Mouse (Mus musculus) hindbrain, postnatal 0 days (tissue): ENCODE results near the gene Epha7. TPM values are rescaled to one million over a fixed set of nuclear protein-coding genes. Genes with fewer than 3 reads are reported as not detected.

Experiments used
- ATAC-seq: fragments of 200-750 bp; cut with Nextera tagmentation; 2 replicates; pipeline ENCODE4 v1.8.0; 2017; ENCODE audit warnings: mild to moderate bottlenecking, moderate TSS enrichment, moderate library complexity
- DNase-seq: peaks from one replicate; pipeline ENCODE4 v3.0.0-alpha.2; 2015; ENCODE audit warnings: low spot score
- H3K27ac ChIP-seq: fragments of 300-500 bp; sonication (generic); 2 replicates; pipeline ENCODE4 v1.5.1; 2014; ENCODE audit warnings: mild to moderate bottlenecking
- H3K27me3 ChIP-seq: fragments of 300-500 bp; sonication (generic); 2 replicates; pipeline ENCODE4 v1.6.1; 2014; ENCODE audit warnings: low read length, mixed read lengths; ENCODE audit not compliant: insufficient read depth
- H3K36me3 ChIP-seq: fragments of 300-500 bp; sonication (generic); 2 replicates; pipeline ENCODE4 v1.6.1; 2014; ENCODE audit warnings: low read length, mixed read lengths; ENCODE audit not compliant: insufficient read depth
- H3K4me1 ChIP-seq: fragments of 300-500 bp; sonication (generic); 2 replicates; pipeline ENCODE4 v1.6.1; 2014; ENCODE audit warnings: antibody characterized with exemption, low read length, mixed read lengths; ENCODE audit not compliant: insufficient read depth
- H3K4me2 ChIP-seq: fragments of 300-500 bp; sonication (generic); 2 replicates; pipeline ENCODE4 v1.6.1; 2014; ENCODE audit warnings: low read depth, mild to moderate bottlenecking, low read length, moderate library complexity, mixed read lengths
- H3K4me3 ChIP-seq: fragments of 300-500 bp; sonication (generic); 2 replicates; pipeline ENCODE4 v1.5.1; 2014; ENCODE audit warnings: low read length
- H3K9ac ChIP-seq: fragments of 300-500 bp; sonication (generic); replicated peaks from 2 replicates; pipeline ENCODE4 v1.6.1; 2014; ENCODE audit warnings: mild to moderate bottlenecking, low read length, moderate library complexity, mixed read lengths
- H3K9me3 ChIP-seq: fragments of 300-500 bp; sonication (generic); 2 replicates; pipeline ENCODE4 v1.6.1; 2016; ENCODE audit warnings: low read length, mixed read lengths
- CTCF ChIP-seq: IDR thresholded peaks from 2 replicates; pipeline ENCODE4 v1.5.1; 2016; ENCODE audit warnings: antibody characterized with exemption, control low read depth, low read depth
- WGBS: fragments of 180-500 bp; shearing (Covaris S2); extraction: QIAGEN DNeasy Blood & Tissue Kit; methylation state at CpG from one replicate; pipeline ENCODE4 v1.1.7; 2014; 5-methylcytosine and 5-hydroxymethylcytosine counted together
- polyA plus RNA-seq: library from polyadenylated mRNA; unstranded; fragments of >200 nt; fragmentation: Nextera tagmentation; extraction: Ambion mirVana; gene quantifications from 2 replicates; pipeline ENCODE4 v1.2.1, GENCODE M21; 2015
- total RNA-seq: library from RNA; depleted of rRNA; stranded (reverse); fragments of >200 nt; gene quantifications from 2 replicates; pipeline ENCODE4 v1.2.3, GENCODE M21; 2014; rRNA removed

The Epha7 gene
- total RNA-seq (38.1 and 39.9 TPM in 2 replicates), polyA plus RNA-seq (41.5 and 43.7 TPM in 2 replicates)

GRCm38 (mm10) chr4:28812691-28813289 is at the start of gene Epha7:
TSS of gene Epha7 (plus strand) at chr4:28813131.
- no peaks in the 10 kb centered on the region for H3K9me3 ChIP-seq
- no peaks in the 10 kb centered on the region for H3K4me1 ChIP-seq
- H3K4me3 ChIP-seq: peak within 1 kb of the TSS; percentile 88
- peak within 1 kb of the TSS; percentile 80 for H3K4me2 ChIP-seq
- peak; percentile 99 for DNase-seq
- H3K9ac ChIP-seq: peak within 1 kb of the TSS; percentile 84
- no peaks in the 10 kb centered on the region for H3K36me3 ChIP-seq
- H3K27ac ChIP-seq: peak within 1 kb of the TSS; percentile 96
- no peak for TF ChIP-seq CTCF
- ATAC-seq: peak; percentile 98
- H3K27me3 ChIP-seq: no peaks in the 10 kb centered on the region
- under 1% methylated on average over 48 of the region's 48 CpGs for WGBS

- H3K27me3 ChIP-seq: no peaks in the 10 kb centered on the region
- ATAC-seq: no peak
- H3K4me3 ChIP-seq: no peak overlapping the region
- whole genome bisulfite sequencing: 48% methylated on average over 3 of the region's 3 CpGs
- H3K27ac ChIP-seq: no peak overlapping the region
- no peak for TF ChIP-seq CTCF
- H3K36me3 ChIP-seq: no peaks in the 10 kb centered on the region
- no peaks in the 10 kb centered on the region for H3K4me1 ChIP-seq
- H3K4me2 ChIP-seq: no peak overlapping the region
- H3K9me3 ChIP-seq: no peaks in the 10 kb centered on the region
- DNase-seq: no peak
- H3K9ac ChIP-seq: no peak overlapping the region
These were observed 29.0 kb upstream of the Epha7 start for GRCm38 (mm10) chr4:28783961-28784360.

- Histone ChIP-seq H3K4me1 (no peaks in the 10 kb centered on the region), H3K27ac (no peak overlapping the region), H3K9me3 (no peaks in the 10 kb centered on the region), H3K9ac (no peak overlapping the region), H3K36me3 (no peaks in the 10 kb centered on the region), H3K27me3 (no peaks in the 10 kb centered on the region), H3K4me3 (no peak overlapping the region), H3K4me2 (no peak overlapping the region)
- DNase-seq: peak; percentile 73
- peak; percentile 62 for TF ChIP-seq CTCF
- ATAC-seq: no peak
These were observed 4.1 kb upstream of the Epha7 start for GRCm38 (mm10) chr4:28808800-28809199.

GRCm38 (mm10) chr4:28809703-28810102 is 3.2 kb upstream of the Epha7 start:
- Histone ChIP-seq H3K4me2 (no peak overlapping the region), H3K27me3 (no peaks in the 10 kb centered on the region), H3K9me3 (no peaks in the 10 kb centered on the region), H3K4me1 (no peaks in the 10 kb centered on the region), H3K9ac (no peak overlapping the region), H3K4me3 (no peak overlapping the region), H3K36me3 (no peaks in the 10 kb centered on the region), H3K27ac (no peak overlapping the region)
- WGBS: 84% methylated on average over 4 of the region's 4 CpGs
- ATAC-seq (no peak), DNase-seq (no peak)
- no peak for TF ChIP-seq CTCF

- H3K27me3 ChIP-seq: no peaks in the 10 kb centered on the region
- no peaks in the 10 kb centered on the region for H3K4me1 ChIP-seq
- ATAC-seq: peak; percentile 22
- H3K36me3 ChIP-seq: no peaks in the 10 kb centered on the region
- peak overlapping the region; percentile 88 for H3K4me3 ChIP-seq
- DNase-seq: peak; percentile 68
- under 1% methylated on average over 82 of the region's 94 CpGs for WGBS
- H3K27ac ChIP-seq: peak overlapping the region; percentile 96
- peak; percentile 44; the same call in 1 of the 2 replicates for TF ChIP-seq CTCF
- H3K9ac ChIP-seq: peak overlapping the region; percentile 84
- peak overlapping the region; percentile 80 for H3K4me2 ChIP-seq
- H3K9me3 ChIP-seq: no peaks in the 10 kb centered on the region
These were observed 882 bp downstream of the Epha7 start for GRCm38 (mm10) chr4:28813551-28814475.

GRCm38 (mm10) chr4:28814476-28814815 is 1.5 kb downstream of the Epha7 start:
- Histone ChIP-seq H3K4me3 (peak overlapping the region; percentile 88), H3K36me3 (no peaks in the 10 kb centered on the region), H3K4me1 (no peaks in the 10 kb centered on the region), H3K4me2 (peak overlapping the region; percentile 80), H3K9me3 (no peaks in the 10 kb centered on the region), H3K27me3 (no peaks in the 10 kb centered on the region), H3K9ac (peak overlapping the region; percentile 84), H3K27ac (peak overlapping the region; percentile 96)
- no peak for DNase-seq
- under 1% methylated on average over 8 of the region's 8 CpGs for WGBS
- TF ChIP-seq CTCF: no peak
- ATAC-seq: peak; percentile 1; the same call in 1 of the 2 replicates
